Mouse (Mus musculus): Measurements from ENCODE around the gene Olfr1369-ps1. TPM values are rescaled to one million over a fixed set of nuclear protein-coding genes. Genes with fewer than 3 reads are reported as not detected.

Gene Olfr1369-ps1
- polyA plus RNA-seq, 1 experiment, result not detected

DNA sequence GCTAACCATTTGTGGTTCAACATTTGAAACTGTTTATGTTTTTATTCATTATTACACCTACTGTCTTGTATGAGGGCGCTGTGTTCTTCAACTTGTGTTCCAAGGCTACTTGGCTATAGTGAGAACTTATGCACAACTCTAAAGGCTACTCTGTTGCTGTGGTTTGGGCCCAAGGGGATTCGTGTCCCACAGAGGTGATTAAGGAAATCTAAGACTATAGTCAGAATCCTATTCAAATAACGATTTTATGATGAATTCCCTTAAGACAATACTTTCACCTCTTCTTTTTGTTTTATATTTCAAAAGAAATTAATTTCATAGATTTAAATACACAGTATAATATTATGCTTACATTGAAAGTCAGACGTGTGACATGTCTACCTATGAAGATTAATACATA, 34.5 kb downstream of the Olfr1369-ps1 start, which contains the start of gene Olfr1368:
Gene Olfr1368 (minus strand): TSS at position 101 of the 400 bp plus-strand sequence.
- WGBS, result 67% methylated on average over 4 of the region's 4 CpGs
- H3K4me3 ChIP-seq (replicated peaks; ENCODE audit: control insufficient read depth, low read depth, low read length), result no peak within 1 kb of the TSS
- no peak within 1 kb of the TSS for H3K27ac ChIP-seq (ENCODE audit: control insufficient read depth, insufficient read depth, low read depth, low read length, poor library complexity)
- no peaks in the 10 kb centered on the region for H3K4me1 ChIP-seq (ENCODE audit: control insufficient read depth, insufficient read depth, low read length)
- TF ChIP-seq POLR2A (IDR thresholded peaks at IDR 0.05; ENCODE audit: borderline replicate concordance, control insufficient read depth, low read depth, low read length) (no peak), CTCF (IDR thresholded peaks at IDR 0.05; ENCODE audit: control insufficient read depth, insufficient read depth, low read length) (no peak)

DNA sequence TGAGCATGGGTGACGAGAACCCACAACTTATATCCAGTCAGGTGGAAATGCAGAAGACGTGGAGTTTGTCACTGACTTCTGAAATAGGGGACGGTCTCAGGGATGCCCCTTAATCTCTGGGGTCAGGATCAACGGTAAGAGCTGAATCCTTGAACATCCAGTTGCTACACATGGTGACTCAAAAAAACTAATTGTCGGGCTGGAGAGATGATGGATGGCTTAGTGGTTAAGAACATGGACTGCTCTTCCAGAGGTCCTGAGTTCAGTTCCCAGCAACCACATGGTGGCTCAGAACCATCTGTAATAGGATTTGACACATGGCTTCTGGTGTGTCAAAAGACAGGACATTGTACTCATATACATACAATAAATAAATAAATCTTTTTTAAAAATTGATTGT, 44.6 kb downstream of the Olfr1369-ps1 start:
- no peak overlapping the region for H3K27ac ChIP-seq (ENCODE audit: control insufficient read depth, insufficient read depth, low read depth, low read length, poor library complexity)
- no peaks in the 10 kb centered on the region; the same call in 1 of the 2 replicates for H3K4me1 ChIP-seq (ENCODE audit: control insufficient read depth, insufficient read depth, low read length)
- no peak overlapping the region for H3K4me3 ChIP-seq (replicated peaks; ENCODE audit: control insufficient read depth, low read depth, low read length)
- WGBS, result 76% methylated on average over 5 of the region's 5 CpGs
- TF ChIP-seq CTCF (IDR thresholded peaks at IDR 0.05; ENCODE audit: control insufficient read depth, insufficient read depth, low read length) (no peak), POLR2A (IDR thresholded peaks at IDR 0.05; ENCODE audit: borderline replicate concordance, control insufficient read depth, low read depth, low read length) (no peak)

DNA sequence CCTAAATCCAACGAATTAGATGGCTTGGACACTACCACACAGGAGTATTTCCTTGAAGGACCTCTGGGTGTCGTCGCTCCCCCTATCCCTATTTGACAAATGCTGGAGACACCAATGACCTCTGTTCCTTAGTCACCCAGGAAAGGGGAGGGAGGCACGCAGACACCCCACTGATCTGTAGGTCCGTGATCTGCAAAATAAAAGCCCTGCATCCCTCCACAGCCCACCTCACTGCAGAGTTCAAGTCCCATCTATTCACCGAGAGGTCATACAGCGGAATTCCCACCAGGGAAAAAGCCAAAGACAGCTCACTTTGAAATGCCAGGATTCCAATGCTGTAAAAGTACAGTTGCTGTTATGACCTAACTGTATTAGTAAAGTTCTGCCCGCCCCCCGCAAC, 46.8 kb downstream of the Olfr1369-ps1 start:
- Histone ChIP-seq H3K27ac (ENCODE audit: control insufficient read depth, insufficient read depth, low read depth, low read length, poor library complexity) (no peak overlapping the region), H3K4me3 (replicated peaks; ENCODE audit: control insufficient read depth, low read depth, low read length) (no peak overlapping the region), H3K4me1 (ENCODE audit: control insufficient read depth, insufficient read depth, low read length) (no peaks in the 10 kb centered on the region; the same call in 1 of the 2 replicates)
- WGBS, result 28% methylated on average over 9 of the region's 9 CpGs
- TF ChIP-seq POLR2A (IDR thresholded peaks at IDR 0.05; ENCODE audit: borderline replicate concordance, control insufficient read depth, low read depth, low read length) (no peak), CTCF (IDR thresholded peaks at IDR 0.05; ENCODE audit: control insufficient read depth, insufficient read depth, low read length) (no peak)

DNA sequence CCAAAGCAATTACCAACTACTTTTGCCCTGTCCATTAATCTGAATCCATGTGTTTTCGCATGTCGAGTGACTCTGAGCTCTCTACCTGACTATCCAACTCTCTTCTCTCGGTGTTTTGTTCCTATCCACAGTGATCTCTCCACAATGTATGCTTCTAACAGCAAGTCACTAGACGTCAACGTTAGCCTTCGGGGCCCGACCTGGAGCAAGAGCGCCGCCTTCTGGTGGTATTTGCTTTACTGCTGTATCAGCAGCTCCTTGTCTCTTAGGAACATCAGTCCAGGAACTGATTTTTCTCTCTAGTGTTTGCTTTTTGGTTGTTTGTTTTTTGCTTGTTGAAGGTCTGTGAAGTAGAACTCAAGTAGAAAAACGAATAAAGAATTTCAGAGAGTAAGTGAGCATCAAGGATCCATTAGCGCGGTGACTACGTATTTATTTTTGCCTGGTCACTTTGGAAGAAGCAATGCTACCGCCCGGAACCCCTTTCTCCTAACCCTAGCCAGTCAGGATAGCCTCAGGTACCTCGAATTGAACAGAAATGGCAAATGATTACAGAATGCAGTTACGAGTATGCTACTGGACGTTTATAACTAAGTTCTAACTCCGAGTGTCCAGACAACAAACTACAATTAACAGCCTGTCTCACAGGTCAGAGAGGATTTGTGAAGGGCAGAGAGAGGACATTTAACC, 47.6 kb downstream of the Olfr1369-ps1 start:
- Histone ChIP-seq H3K4me3 (replicated peaks; ENCODE audit: control insufficient read depth, low read depth, low read length) (peak overlapping the region; percentile 55), H3K4me1 (ENCODE audit: control insufficient read depth, insufficient read depth, low read length) (no peaks in the 10 kb centered on the region; the same call in 1 of the 2 replicates), H3K27ac (ENCODE audit: control insufficient read depth, insufficient read depth, low read depth, low read length, poor library complexity) (no peak overlapping the region)
- 2% methylated on average over 19 of the region's 19 CpGs for WGBS
- no peak for TF ChIP-seq POLR2A (IDR thresholded peaks at IDR 0.05; ENCODE audit: borderline replicate concordance, control insufficient read depth, low read depth, low read length)
- peak; percentile 69 for TF ChIP-seq CTCF (IDR thresholded peaks at IDR 0.05; ENCODE audit: control insufficient read depth, insufficient read depth, low read length)

DNA sequence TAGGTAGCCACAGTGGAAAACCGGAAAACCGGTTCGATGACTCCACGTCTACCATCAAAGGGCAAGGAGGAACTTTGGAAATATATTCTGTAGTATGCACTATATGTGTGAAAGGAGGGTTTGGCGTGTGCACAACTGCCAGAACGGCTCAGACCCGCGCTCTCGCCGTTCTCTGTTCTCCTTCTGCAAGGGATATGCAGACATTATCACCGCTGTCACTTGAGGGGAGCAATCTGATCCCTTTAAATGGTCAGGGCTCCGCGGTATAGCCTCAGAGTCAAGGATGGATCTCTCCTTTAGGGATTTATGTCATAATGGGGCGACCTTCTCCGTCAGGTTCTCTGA, 48.2 kb downstream of the Olfr1369-ps1 start:
- TF ChIP-seq POLR2A (IDR thresholded peaks at IDR 0.05; ENCODE audit: borderline replicate concordance, control insufficient read depth, low read depth, low read length) (no peak), CTCF (IDR thresholded peaks at IDR 0.05; ENCODE audit: control insufficient read depth, insufficient read depth, low read length) (no peak)
- H3K4me3 ChIP-seq (replicated peaks; ENCODE audit: control insufficient read depth, low read depth, low read length), result peak overlapping the region; percentile 55
- H3K4me1 ChIP-seq (ENCODE audit: control insufficient read depth, insufficient read depth, low read length), result no peaks in the 10 kb centered on the region; the same call in 1 of the 2 replicates
- H3K27ac ChIP-seq (ENCODE audit: control insufficient read depth, insufficient read depth, low read depth, low read length, poor library complexity), result no peak overlapping the region
- WGBS, result under 1% methylated on average over 15 of the region's 15 CpGs

DNA sequence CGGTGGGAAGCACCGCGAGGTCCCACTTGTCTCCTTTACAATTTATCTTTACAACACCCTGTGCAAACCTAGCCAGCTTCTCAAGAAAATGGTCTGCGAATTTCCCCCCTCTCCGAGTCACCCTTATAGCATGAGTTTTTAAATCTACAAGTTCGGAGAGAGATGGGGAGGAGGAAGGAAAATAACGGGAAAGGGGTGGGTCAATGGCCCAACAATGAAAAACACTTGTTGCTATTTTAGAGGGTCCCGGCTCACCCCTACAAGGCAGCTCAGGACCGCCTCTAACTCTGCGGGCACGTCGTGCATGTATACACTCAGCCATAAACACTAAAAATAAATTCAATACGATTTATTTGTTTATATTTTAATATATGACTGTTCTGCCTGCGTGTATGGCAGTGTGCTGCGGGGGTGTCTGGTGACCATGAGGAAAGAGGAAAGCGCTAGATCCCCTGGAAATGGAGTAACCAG, 48.8 kb downstream of the Olfr1369-ps1 start:
- Histone ChIP-seq H3K4me1 (ENCODE audit: control insufficient read depth, insufficient read depth, low read length) (no peaks in the 10 kb centered on the region; the same call in 1 of the 2 replicates), H3K27ac (ENCODE audit: control insufficient read depth, insufficient read depth, low read depth, low read length, poor library complexity) (no peak overlapping the region), H3K4me3 (replicated peaks; ENCODE audit: control insufficient read depth, low read depth, low read length) (peak overlapping the region; percentile 54)
- under 1% methylated on average over 16 of the region's 16 CpGs for WGBS
- TF ChIP-seq CTCF (IDR thresholded peaks at IDR 0.05; ENCODE audit: control insufficient read depth, insufficient read depth, low read length) (no peak), POLR2A (IDR thresholded peaks at IDR 0.05; ENCODE audit: borderline replicate concordance, control insufficient read depth, low read depth, low read length) (no peak)

DNA sequence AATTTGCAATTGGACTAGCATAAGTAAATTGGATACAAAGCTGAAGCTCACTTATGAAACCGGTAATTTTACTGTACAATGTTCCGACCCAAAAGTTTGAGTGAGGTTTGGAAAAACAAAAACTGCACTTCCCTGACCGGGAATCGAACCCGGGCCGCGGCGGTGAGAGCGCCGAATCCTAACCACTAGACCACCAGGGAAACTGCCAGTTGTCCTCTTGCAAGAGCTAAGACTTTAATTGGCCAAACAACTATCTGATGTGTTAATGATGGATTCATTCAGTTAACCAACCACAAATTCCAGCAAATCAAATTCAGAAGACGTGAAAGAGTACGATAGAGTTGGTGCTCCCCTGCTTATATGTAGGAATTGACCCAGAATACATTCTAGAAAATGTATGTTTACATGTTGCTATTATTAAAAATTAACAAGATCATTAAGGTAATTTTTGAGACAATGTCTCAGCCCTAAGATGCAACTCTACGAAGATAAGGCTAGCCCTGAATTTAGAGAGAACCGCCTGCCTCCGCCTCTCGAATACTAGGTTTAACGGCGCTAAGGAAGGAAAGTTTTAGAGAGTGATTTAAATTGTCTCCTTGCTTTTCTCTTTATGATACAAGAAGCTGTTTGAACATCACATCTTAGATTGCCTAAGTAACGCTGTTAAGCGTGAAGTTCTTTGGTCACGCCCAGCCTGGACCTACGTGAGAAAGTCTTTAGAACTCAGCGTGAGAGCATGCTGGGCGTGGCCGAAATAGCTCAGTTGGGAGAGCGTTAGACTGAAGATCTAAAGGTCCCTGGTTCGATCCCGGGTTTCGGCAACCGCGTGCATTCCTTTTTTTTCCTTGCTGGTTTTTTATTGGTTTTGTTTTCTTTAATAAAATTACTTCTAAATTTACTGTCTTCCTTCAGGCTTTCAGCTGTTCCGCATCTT, 49.6 kb downstream of the Olfr1369-ps1 start:
- under 1% methylated on average over 32 of the region's 32 CpGs for WGBS
- H3K4me1 ChIP-seq (ENCODE audit: control insufficient read depth, insufficient read depth, low read length), result no peaks in the 10 kb centered on the region; the same call in 1 of the 2 replicates
- TF ChIP-seq CTCF (IDR thresholded peaks at IDR 0.05; ENCODE audit: control insufficient read depth, insufficient read depth, low read length) (no peak), POLR2A (IDR thresholded peaks at IDR 0.05; ENCODE audit: borderline replicate concordance, control insufficient read depth, low read depth, low read length) (no peak)
- peak overlapping the region; percentile 58 for H3K4me3 ChIP-seq (replicated peaks; ENCODE audit: control insufficient read depth, low read depth, low read length)
- H3K27ac ChIP-seq (ENCODE audit: control insufficient read depth, insufficient read depth, low read depth, low read length, poor library complexity), result no peak overlapping the region

DNA sequence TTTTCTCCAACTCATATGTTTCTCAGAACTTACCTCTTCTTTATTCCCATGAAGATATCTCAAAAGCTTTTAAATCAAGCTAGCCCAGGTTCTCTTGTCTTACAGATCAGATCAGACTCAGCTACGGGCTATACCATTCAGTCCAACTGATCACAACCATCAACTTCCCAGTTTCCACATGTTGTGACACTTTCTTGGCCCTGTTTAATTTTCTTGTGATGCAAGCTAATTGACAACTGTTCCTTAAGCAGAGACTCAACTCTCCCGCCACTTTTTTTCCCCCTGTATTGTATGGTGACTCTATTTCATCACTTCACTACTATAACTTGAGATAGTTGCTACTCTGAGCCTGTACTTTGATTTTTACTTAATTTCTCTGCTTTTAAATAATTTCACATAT, 50.3 kb downstream of the Olfr1369-ps1 start:
- WGBS, result 17% methylated on average over 2 of the region's 2 CpGs
- no peak for TF ChIP-seq CTCF (IDR thresholded peaks at IDR 0.05; ENCODE audit: control insufficient read depth, insufficient read depth, low read length)
- TF ChIP-seq POLR2A (IDR thresholded peaks at IDR 0.05; ENCODE audit: borderline replicate concordance, control insufficient read depth, low read depth, low read length), result no peak
- no peak overlapping the region for H3K27ac ChIP-seq (ENCODE audit: control insufficient read depth, insufficient read depth, low read depth, low read length, poor library complexity)
- no peak overlapping the region for H3K4me3 ChIP-seq (replicated peaks; ENCODE audit: control insufficient read depth, low read depth, low read length)
- H3K4me1 ChIP-seq (ENCODE audit: control insufficient read depth, insufficient read depth, low read length), result no peaks in the 10 kb centered on the region; the same call in 1 of the 2 replicates

All from bone marrow, adult 2 months (tissue).